Mouse (Mus musculus) kidney, postnatal 0 days (tissue): ENCODE results near the gene Setdb1. TPM values are rescaled to one million over a fixed set of nuclear protein-coding genes. Genes with fewer than 3 reads are reported as not detected.
A peak's percentile ranks its signal among the peaks of the same experiment; 100 is the strongest.

Experiments
- ATAC-seq: fragments of 200-750 bp; cut with Nextera tagmentation; replicated peaks from 2 replicates; pipeline ENCODE4 v1.8.0; 2017; ENCODE audit warnings: low read depth, moderate number of reproducible peaks, moderate TSS enrichment, moderate library complexity; ENCODE audit not compliant: low FRiP score
- DNase-seq: peaks from one replicate; pipeline ENCODE4 v3.0.0-alpha.2; 2016; ENCODE audit warnings: low spot score
- H3K27ac ChIP-seq: fragments of 300-500 bp; sonication (generic); 2 replicates; pipeline ENCODE4 v1.5.1; 2014; ENCODE audit warnings: mild to moderate bottlenecking
- H3K27me3 ChIP-seq: fragments of 300-500 bp; sonication (generic); 2 replicates; pipeline ENCODE4 v1.6.1; 2014; ENCODE audit warnings: low read length, mixed read lengths; ENCODE audit not compliant: insufficient read depth
- H3K36me3 ChIP-seq: fragments of 300-500 bp; sonication (generic); 2 replicates; pipeline ENCODE4 v1.6.1; 2014; ENCODE audit warnings: low read length, mixed read lengths; ENCODE audit not compliant: insufficient read depth
- H3K4me1 ChIP-seq: fragments of 300-500 bp; sonication (generic); replicated peaks from 2 replicates; pipeline ENCODE4 v1.6.1; 2014; ENCODE audit warnings: antibody characterized with exemption, low read length, mixed read lengths; ENCODE audit not compliant: insufficient read depth
- H3K4me2 ChIP-seq: fragments of 300-500 bp; sonication (generic); 2 replicates; pipeline ENCODE4 v1.6.1; 2014; ENCODE audit warnings: mild to moderate bottlenecking, low read length, moderate library complexity, mixed read lengths
- H3K4me3 ChIP-seq: fragments of 300-500 bp; sonication (generic); replicated peaks from 2 replicates; pipeline ENCODE4 v1.5.1; 2014; ENCODE audit warnings: low read depth, low read length
- H3K9ac ChIP-seq: fragments of 300-500 bp; sonication (generic); 2 replicates; pipeline ENCODE4 v1.6.1; 2014; ENCODE audit warnings: low read depth, low read length
- H3K9me3 ChIP-seq: fragments of 300-500 bp; sonication (generic); replicated peaks from 2 replicates; pipeline ENCODE4 v1.6.1; 2016; ENCODE audit warnings: low read length, inconsistent platforms, mixed read lengths
- CTCF ChIP-seq: IDR thresholded peaks from 2 replicates; pipeline ENCODE4 v1.5.1; 2016; ENCODE audit warnings: antibody characterized with exemption, low read depth, mild to moderate bottlenecking, moderate library complexity
- WGBS: fragments of 180-500 bp; shearing (Covaris S2); extraction: QIAGEN DNeasy Blood & Tissue Kit; methylation state at CpG from one replicate; pipeline ENCODE4 v1.1.7; 2014; 5-methylcytosine and 5-hydroxymethylcytosine counted together
- polyA plus RNA-seq: library from polyadenylated mRNA; unstranded; fragments of >200 nt; fragmentation: Nextera tagmentation; extraction: Ambion mirVana; gene quantifications from 2 replicates; pipeline ENCODE4 v1.2.1, GENCODE M21; 2015

Setdb1 gene
- polyA plus RNA-seq, 1 experiment from 2014 or later = 22.2 TPM

- H3K27ac ChIP-seq = no peak overlapping the region
- ATAC-seq = no peak
- H3K4me1 ChIP-seq = no peaks in the 10 kb centered on the region
- peaks cover 72% of the 10 kb centered on the region for H3K36me3 ChIP-seq
- DNase-seq = no peak
- no peaks in the 10 kb centered on the region for H3K27me3 ChIP-seq
- no peak overlapping the region for H3K4me3 ChIP-seq
- no peaks in the 10 kb centered on the region for H3K9me3 ChIP-seq
- H3K4me2 ChIP-seq = no peak overlapping the region
- H3K9ac ChIP-seq = no peak overlapping the region
- TF ChIP-seq CTCF = no peak
- 91% methylated on average over 4 of the region's 4 CpGs for WGBS
These were observed 18.8 kb downstream of the Setdb1 start for GRCm38 (mm10) chr3:95338251-95338650.

DNA sequence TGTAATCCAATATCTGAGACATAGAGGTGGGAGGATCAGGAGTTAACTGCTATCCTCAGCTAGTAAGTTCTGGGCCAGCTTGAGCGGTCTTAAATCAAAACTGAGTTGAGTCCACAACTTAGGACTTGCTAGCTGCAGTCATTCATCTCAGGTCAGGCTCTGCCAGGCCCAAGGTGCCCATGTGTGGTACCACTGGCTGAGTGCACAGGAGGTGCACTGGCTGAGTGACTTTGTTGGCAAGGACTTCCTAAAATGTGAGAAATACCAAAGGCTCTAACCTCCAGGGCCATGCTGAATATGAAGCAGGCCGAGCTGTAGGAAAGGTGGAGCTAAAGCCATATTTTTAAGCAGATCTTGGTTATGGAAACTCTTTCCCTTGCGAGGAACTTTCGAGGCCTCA is 19.7 kb downstream of the Setdb1 start:
- 85% methylated on average over 4 of the region's 4 CpGs for WGBS
- Histone ChIP-seq H3K36me3 (peaks cover 72% of the 10 kb centered on the region), H3K4me3 (no peak overlapping the region), H3K9me3 (no peaks in the 10 kb centered on the region), H3K27me3 (no peaks in the 10 kb centered on the region), H3K27ac (no peak overlapping the region), H3K4me2 (no peak overlapping the region), H3K4me1 (no peaks in the 10 kb centered on the region), H3K9ac (no peak overlapping the region)
- DNase-seq (peak; percentile 10), ATAC-seq (no peak)
- TF ChIP-seq CTCF = no peak

DNA sequence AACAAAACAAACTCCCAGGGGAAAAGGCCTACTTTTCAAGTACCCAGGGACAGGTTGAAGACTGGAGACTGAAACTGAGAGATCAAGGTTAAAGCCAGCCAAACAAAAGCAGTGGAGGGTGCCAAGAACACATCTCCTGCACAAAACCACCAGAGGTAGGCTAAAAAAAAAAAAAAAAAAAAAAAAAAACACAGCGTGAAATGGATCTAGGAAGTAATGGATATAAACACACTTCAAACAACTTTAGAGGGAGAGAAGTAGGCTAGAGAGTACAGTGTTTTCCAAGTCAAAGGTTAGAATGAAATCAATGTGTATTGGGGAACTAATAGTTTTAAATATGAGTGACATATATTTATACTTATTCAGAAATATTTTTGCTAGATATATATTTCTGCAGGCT is 25.5 kb downstream of the Setdb1 start:
- TF ChIP-seq CTCF = no peak
- 91% methylated on average over 1 of the region's 1 CpGs for WGBS

GRCm38 (mm10) chr3:95328803-95329404 is 28.1 kb downstream of the Setdb1 start:
- DNase-seq = no peak
- 90% methylated on average over 1 of the region's 1 CpGs for WGBS
- no peak overlapping the region for H3K4me3 ChIP-seq
- no peaks in the 10 kb centered on the region for H3K9me3 ChIP-seq
- no peak for TF ChIP-seq CTCF
- ATAC-seq = no peak
- no peak overlapping the region for H3K4me2 ChIP-seq
- no peaks in the 10 kb centered on the region for H3K27me3 ChIP-seq
- peaks cover 70% of the 10 kb centered on the region for H3K36me3 ChIP-seq
- H3K9ac ChIP-seq = no peak overlapping the region
- no peak overlapping the region for H3K27ac ChIP-seq
- no peaks in the 10 kb centered on the region for H3K4me1 ChIP-seq

More for the DNA sequence above, 25.5 kb downstream of the Setdb1 start:
- Histone ChIP-seq H3K4me2 (no peak overlapping the region), H3K27me3 (no peaks in the 10 kb centered on the region), H3K9ac (no peak overlapping the region), H3K36me3 (peaks cover 55% of the 10 kb centered on the region), H3K27ac (no peak overlapping the region), H3K9me3 (no peaks in the 10 kb centered on the region), H3K4me1 (no peaks in the 10 kb centered on the region), H3K4me3 (no peak overlapping the region)
- DNase-seq = no peak
- no peak for ATAC-seq

- Histone ChIP-seq H3K36me3 (peaks cover 83% of the 10 kb centered on the region), H3K27me3 (no peaks in the 10 kb centered on the region), H3K9ac (no peak overlapping the region), H3K4me3 (no peak overlapping the region), H3K27ac (no peak overlapping the region), H3K4me2 (no peak overlapping the region), H3K9me3 (no peaks in the 10 kb centered on the region), H3K4me1 (no peaks in the 10 kb centered on the region)
- DNase-seq (peak; percentile 19), ATAC-seq (no peak)
- TF ChIP-seq CTCF = peak; percentile 59
- WGBS = 84% methylated on average over 6 of the region's 6 CpGs
These were observed 32.4 kb downstream of the Setdb1 start for GRCm38 (mm10) chr3:95324454-95325144.

DNA sequence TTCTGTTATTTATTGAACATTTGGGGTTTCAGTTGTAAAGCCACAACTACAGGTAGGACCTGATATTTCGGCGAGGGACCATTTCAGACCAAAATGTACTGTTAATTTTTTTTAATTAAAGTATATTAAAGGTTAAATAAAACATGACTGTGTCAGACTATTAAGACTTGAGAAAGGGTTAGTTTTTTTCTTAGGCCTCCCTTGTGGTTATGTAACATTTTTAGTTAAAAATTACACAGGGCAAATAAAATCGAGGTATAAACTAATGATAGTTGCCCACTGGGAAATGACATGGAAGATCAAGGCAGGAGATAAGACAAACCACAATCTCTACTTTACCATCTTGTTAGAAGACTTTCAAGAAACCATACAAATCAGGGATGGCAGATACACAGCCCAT is 33.6 kb downstream of the Setdb1 start:
- WGBS = 86% methylated on average over 3 of the region's 3 CpGs
- Histone ChIP-seq H3K36me3 (peaks cover 77% of the 10 kb centered on the region), H3K9ac (no peak overlapping the region), H3K4me1 (peaks cover 5% of the 10 kb centered on the region; the same call in 1 of the 2 replicates), H3K4me3 (no peak overlapping the region), H3K27me3 (no peaks in the 10 kb centered on the region), H3K4me2 (no peak overlapping the region), H3K9me3 (no peaks in the 10 kb centered on the region), H3K27ac (no peak overlapping the region)
- DNase-seq (no peak), ATAC-seq (no peak)
- TF ChIP-seq CTCF = no peak
